Mouse (Mus musculus) left cerebral cortex, postnatal 25 days (tissue): Measurements from ENCODE around the gene Begain. TPM values are rescaled to one million over a fixed set of nuclear protein-coding genes. Genes with fewer than 3 reads are reported as not detected.

Experiments used
- DNase-seq, 2 experiments: peaks; one replicate each; pipeline ENCODE4 v3.0.0; 2022; ENCODE audit warnings: low spot score in 2 of 2, mixed read lengths in 1 of 2
- intact Hi-C: fragments of 180-260 bp; cut with DNase I; formaldehyde crosslinking; loops from one replicate; pipeline ENCODE4 v1.15.1; 2025
- total RNA-seq, 2 experiments: library from RNA; stranded (reverse); gene quantifications; 2 replicates each; pipeline ENCODE4 v1.2.3; 2021

Begain gene
- total RNA-seq, 2 experiments from 2014 or later = 146 to 149 TPM

DNA sequence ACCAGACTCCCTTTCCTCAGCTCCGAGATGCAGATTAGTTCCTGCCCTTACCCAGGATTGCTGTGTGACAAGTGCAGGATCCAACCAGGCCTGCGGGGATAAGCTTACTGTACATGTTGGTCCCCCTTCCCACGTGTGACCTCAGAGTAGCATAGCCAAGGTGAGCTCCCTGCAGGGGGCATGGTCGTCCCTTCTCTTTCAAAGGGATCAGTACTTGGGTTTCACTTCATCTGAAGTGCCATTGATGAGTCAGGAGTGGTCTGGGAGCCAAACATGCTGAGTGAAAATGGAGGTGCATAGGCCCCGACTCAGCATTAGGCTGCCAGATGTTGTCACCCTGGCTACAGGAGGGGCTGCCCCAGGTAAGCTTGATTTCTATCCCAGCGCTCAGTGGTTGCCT is 83.0 kb downstream of the Begain start:
- intact Hi-C loops = no loop called here
- no peak for DNase-seq

DNA sequence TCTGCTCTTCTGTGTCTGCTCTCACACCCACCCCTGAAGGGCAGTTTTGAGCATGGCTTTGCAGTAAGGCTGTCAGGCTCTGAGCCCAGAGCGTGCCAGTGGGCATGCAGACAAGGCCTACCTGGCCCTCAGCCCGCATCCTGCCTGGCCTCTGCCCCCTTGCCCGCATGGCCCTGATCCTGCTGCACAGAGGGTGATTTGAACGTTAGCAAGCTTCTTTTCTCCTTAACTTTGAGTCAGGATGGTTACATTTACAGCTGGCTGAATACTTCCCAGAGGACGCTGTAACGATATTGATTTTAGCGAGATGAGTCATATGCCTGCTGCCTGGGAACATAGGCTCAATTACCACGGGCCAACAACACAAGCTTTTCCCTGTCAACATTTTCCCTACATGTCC is 83.5 kb downstream of the Begain start:
- peak in 1 of 2 experiments; percentile 18 for DNase-seq
- intact Hi-C loops = no loop called here

DNA sequence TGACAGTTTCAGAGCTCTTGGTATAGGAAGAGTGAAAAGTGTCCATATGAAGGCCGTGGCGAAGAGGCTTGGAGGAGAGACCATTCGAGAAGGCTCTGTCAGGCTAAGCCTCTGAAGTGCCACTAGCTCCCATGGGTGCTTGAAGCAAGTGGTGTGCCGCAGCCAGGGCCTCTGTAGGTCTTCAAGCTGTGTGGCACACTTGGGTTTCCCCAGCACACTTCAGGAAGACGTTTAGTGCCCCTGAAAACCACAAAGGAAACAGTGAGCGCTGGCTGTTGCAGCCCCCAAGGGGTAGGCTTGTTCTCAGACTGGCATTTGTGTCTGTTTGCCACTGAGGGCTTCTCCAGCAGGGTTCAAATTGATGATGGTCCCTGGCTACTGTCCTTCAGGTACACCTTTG is 84.5 kb downstream of the Begain start:
- intact Hi-C loops = no loop called here
- DNase-seq = no peak

DNA sequence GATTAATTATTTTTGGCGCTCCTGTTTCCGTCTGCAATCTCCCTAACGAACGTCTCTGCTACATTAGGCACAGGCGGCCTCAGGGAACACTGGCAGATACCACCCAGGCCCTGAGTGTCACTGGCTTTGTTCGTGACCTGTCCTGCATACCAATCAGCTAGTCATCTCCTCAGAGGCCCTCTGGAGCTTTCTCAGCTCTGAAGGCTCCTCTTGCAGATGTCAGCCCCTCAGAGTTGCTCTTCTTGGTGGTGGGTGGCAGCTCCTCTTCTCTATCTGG is 85.4 kb downstream of the Begain start:
- intact Hi-C loops = no loop called here
- DNase-seq = no peak

Other genes with a start within 250 kb of the Begain start
- 10 to 100 TPM; 15.6 to 16.6 TPM for gene Slc25a29, start 232.3 kb downstream of the Begain start, total RNA-seq
- gene Slc25a47, start 232.2 kb downstream of the Begain start, total RNA-seq = 10 to 100 TPM in 1 of 2 experiments, 1 to 10 TPM in 1; 9.5 to 11.4 TPM
- gene Wdr25, start 174.6 kb downstream of the Begain start, total RNA-seq = 10 to 100 TPM in 1 of 2 experiments, 1 to 10 TPM in 1; 7.8 to 12.0 TPM
- gene Wars, start 174.0 kb downstream of the Begain start, total RNA-seq = 10 to 100 TPM; 87.2 to 93.6 TPM